Mouse (Mus musculus) embryonic facial prominence, embryonic 12.5 days (tissue): ENCODE measurements around the gene S100a8. TPM values are rescaled to one million over a fixed set of nuclear protein-coding genes. Genes with fewer than 3 reads are reported as not detected.

Experiments
- ATAC-seq: fragments of 200-750 bp; cut with Nextera tagmentation; 2 replicates; pipeline ENCODE4 v1.8.0; 2017; ENCODE audit not compliant: insufficient number of reproducible peaks, insufficient read depth, low FRiP score, low TSS enrichment
- H3K27ac ChIP-seq: fragments of 300-500 bp; sonication (generic); 2 replicates; pipeline ENCODE4 v1.5.1; 2016; ENCODE audit warnings: mild to moderate bottlenecking
- H3K27me3 ChIP-seq: fragments of 300-500 bp; sonication (generic); 2 replicates; pipeline ENCODE4 v1.6.1; 2016; ENCODE audit warnings: mild to moderate bottlenecking, moderate library complexity
- H3K36me3 ChIP-seq: fragments of 300-500 bp; sonication (generic); 2 replicates; pipeline ENCODE4 v1.6.1; 2016; ENCODE audit warnings: mild to moderate bottlenecking
- H3K4me1 ChIP-seq: fragments of 300-500 bp; sonication (generic); 2 replicates; pipeline ENCODE4 v1.6.1; 2016
- H3K4me2 ChIP-seq: fragments of 300-500 bp; sonication (generic); replicated peaks from 2 replicates; pipeline ENCODE4 v1.6.1; 2016; ENCODE audit warnings: mild to moderate bottlenecking, moderate library complexity
- H3K4me3 ChIP-seq: fragments of 300-500 bp; sonication (generic); 2 replicates; pipeline ENCODE4 v1.5.1; 2016; ENCODE audit warnings: mild to moderate bottlenecking
- H3K9ac ChIP-seq: fragments of 300-500 bp; sonication (generic); 2 replicates; pipeline ENCODE4 v1.6.1; 2016; ENCODE audit warnings: mild to moderate bottlenecking, moderate library complexity
- H3K9me3 ChIP-seq: fragments of 300-500 bp; sonication (generic); 2 replicates; pipeline ENCODE4 v1.6.1; 2016; ENCODE audit warnings: mild to moderate bottlenecking, moderate library complexity
- WGBS: fragments of 180-500 bp; shearing (Covaris S2); methylation state at CpG from one replicate; pipeline ENCODE4 v1.1.7; 2016; 5-methylcytosine and 5-hydroxymethylcytosine counted together
- polyA plus RNA-seq: library from polyadenylated mRNA; unstranded; fragments of >200 nt; fragmentation: Nextera tagmentation; extraction: Ambion mirVana; gene quantifications from 2 replicates; pipeline ENCODE4 v1.2.1, GENCODE M21; 2016

Gene S100a8
- polyA plus RNA-seq, 1 experiment from 2014 or later: 18.3 TPM

DNA sequence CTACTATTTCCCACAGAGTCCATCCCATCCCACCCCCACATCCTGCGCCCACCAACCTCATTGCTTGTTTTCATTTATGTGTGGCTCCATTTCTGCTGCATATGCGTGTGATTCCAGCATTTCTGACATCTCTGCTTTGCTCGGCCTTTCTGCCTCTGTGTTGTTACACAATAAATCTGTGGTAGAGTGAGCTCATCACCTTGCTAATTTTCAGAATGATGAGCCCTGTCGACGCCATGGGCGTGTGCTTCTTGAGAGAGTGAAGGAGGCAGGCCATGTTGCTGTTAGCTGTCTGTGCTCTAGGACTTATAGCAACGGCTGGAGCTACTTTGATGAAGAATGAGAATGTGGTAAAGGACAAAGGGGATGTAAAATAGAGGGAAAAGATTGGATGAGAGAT, 27.8 kb upstream of the S100a8 start:
- H3K36me3 ChIP-seq: no peaks in the 10 kb centered on the region
- no peak overlapping the region for H3K9ac ChIP-seq
- no peak overlapping the region for H3K4me2 ChIP-seq
- no peaks in the 10 kb centered on the region for H3K4me1 ChIP-seq
- 82% methylated on average over 7 of the region's 7 CpGs for WGBS
- no peak overlapping the region for H3K4me3 ChIP-seq
- no peak overlapping the region for H3K27ac ChIP-seq
- no peaks in the 10 kb centered on the region for H3K9me3 ChIP-seq
- no peaks in the 10 kb centered on the region for H3K27me3 ChIP-seq
- ATAC-seq: no peak

GRCm38 (mm10) chr3:90644220-90644619, 24.6 kb upstream of the S100a8 start:
- H3K27me3 ChIP-seq: no peaks in the 10 kb centered on the region
- WGBS: 47% methylated on average over 3 of the region's 3 CpGs
- no peaks in the 10 kb centered on the region for H3K4me1 ChIP-seq
- H3K36me3 ChIP-seq: no peaks in the 10 kb centered on the region
- H3K27ac ChIP-seq: no peak overlapping the region
- H3K9me3 ChIP-seq: no peaks in the 10 kb centered on the region
- H3K4me2 ChIP-seq: no peak overlapping the region
- ATAC-seq: no peak
- no peak overlapping the region for H3K4me3 ChIP-seq
- H3K9ac ChIP-seq: no peak overlapping the region

DNA sequence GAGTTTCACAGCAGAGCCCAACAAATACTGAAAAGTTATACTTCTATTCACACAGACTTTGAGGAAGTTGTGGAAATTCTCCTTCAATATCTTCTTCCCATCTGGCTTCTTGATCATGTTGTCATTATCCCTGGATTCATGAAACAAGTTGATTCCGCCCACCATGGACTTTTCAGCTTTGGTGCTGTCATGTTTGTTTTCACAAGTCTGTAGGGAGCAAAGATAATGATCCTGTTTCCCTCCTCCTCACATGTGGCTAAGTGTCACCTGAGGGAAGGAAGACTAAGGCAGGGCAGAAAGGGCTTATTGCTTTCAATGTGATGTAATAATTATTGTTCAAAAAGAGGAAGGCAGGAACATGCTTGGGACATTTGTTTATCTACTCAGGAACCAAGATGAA, 21.5 kb upstream of the S100a8 start:
- 74% methylated on average over 1 of the region's 1 CpGs for WGBS
- no peak overlapping the region for H3K4me2 ChIP-seq
- no peak for ATAC-seq

DNA sequence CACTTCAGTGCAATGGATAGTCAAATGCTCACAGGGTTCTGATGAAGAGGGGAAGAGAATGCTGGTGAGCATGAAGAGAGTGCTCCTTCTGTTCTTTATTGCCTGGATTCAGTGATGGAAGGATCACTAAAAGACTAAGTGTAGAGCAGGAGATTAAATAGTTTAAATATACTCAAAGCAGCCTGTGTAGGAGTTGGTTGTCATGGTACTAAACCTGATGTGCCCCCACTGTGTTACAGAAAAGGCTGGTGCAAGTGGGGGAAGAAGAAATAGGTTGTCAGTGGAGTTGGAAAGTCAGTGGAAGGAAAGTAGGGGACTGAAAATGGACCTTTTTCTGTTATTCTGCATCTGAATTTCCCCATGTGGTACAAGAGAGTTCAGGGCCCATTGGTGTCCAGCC, 19.8 kb upstream of the S100a8 start:
- Histone ChIP-seq H3K27me3 (no peaks in the 10 kb centered on the region), H3K4me1 (no peaks in the 10 kb centered on the region), H3K4me3 (no peak overlapping the region), H3K9ac (no peak overlapping the region), H3K9me3 (no peaks in the 10 kb centered on the region), H3K4me2 (no peak overlapping the region), H3K36me3 (no peaks in the 10 kb centered on the region), H3K27ac (no peak overlapping the region)
- ATAC-seq: no peak

More for the DNA sequence above, 21.5 kb upstream of the S100a8 start:
- Histone ChIP-seq H3K36me3 (no peaks in the 10 kb centered on the region), H3K27me3 (no peaks in the 10 kb centered on the region), H3K9ac (no peak overlapping the region), H3K4me3 (no peak overlapping the region), H3K9me3 (no peaks in the 10 kb centered on the region), H3K27ac (no peak overlapping the region), H3K4me1 (no peaks in the 10 kb centered on the region)

DNA sequence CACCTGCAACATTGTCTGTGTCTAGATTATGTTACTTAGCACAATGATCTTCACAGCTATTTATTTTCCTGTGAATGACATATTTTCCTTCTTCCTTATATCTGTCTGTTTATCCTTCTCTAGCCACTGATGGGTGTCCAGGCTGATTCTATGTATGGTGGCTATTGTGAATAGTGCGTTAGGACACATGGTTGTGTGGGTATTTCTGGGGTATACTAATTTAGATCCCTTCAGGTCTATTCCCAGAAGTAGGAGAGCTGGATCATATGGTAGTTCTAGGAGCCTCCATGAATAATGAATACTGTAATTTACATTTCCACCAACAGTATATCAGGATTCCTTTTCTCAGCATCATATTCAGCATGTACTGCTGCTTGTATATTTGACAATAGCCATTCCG, 18.9 kb upstream of the S100a8 start:
- ATAC-seq: no peak
- Histone ChIP-seq H3K36me3 (no peaks in the 10 kb centered on the region), H3K9me3 (no peaks in the 10 kb centered on the region), H3K4me3 (no peak overlapping the region), H3K27ac (no peak overlapping the region), H3K27me3 (no peaks in the 10 kb centered on the region), H3K4me2 (no peak overlapping the region), H3K4me1 (no peaks in the 10 kb centered on the region), H3K9ac (no peak overlapping the region)
- 88% methylated on average over 2 of the region's 2 CpGs for WGBS

DNA sequence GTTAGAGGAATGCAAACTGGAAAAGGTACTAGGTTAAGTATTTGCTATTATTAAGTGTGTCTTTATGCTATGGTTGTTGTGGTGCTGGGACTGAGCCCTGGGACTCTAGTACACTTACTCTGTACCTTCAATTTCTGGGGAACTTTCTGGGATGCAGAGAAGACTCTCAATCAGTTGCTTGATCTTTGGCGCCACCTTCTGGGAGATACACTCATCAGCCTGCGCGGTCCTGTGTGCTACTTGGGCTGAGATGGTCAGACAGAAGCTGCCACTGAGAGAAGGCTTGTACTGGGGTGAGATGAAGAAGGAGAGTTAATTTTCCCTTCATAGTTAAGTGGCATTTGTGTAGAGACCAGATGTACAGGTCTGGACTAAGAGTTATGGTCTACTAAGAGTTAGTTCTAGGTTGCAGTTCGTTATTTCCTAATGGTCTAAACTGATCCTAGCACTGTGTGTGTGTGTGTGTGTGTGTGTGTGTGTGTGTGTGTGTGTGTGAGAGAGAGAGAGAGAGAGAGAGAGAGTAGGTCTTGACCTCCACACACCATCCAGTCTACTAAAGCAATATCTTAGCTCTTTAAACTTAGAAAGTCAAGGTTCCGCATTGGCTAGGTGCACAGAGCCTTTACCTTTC, 15.8 kb upstream of the S100a8 start:
- H3K9ac ChIP-seq: no peak overlapping the region
- no peak overlapping the region for H3K4me3 ChIP-seq
- no peak overlapping the region for H3K27ac ChIP-seq
- H3K4me2 ChIP-seq: no peak overlapping the region
- H3K36me3 ChIP-seq: no peaks in the 10 kb centered on the region
- WGBS: 38% methylated on average over 5 of the region's 5 CpGs
- no peak for ATAC-seq
- no peaks in the 10 kb centered on the region; the same call in 1 of the 2 replicates for H3K27me3 ChIP-seq
- H3K4me1 ChIP-seq: no peaks in the 10 kb centered on the region
- no peaks in the 10 kb centered on the region for H3K9me3 ChIP-seq

DNA sequence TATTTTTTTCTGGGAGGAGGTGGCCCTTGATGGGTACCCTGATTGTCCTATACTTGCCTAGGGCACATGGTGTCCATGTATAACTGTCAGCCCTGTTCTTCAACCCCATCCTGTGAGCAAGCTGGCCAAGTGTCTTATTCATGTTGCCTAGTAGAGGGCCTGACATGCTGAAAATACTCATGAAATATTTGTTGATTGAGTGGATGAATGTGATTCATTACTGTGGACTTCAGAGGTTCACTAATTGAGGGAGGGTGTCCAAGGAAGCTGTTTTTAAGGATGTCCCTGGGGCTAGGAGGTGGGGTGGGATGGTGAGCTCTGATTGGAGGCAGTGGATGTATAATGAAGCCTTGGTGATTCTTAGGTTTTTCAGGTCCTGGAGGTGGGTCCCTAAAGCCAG, 15.1 kb upstream of the S100a8 start, which contains the start of gene S100a7a:
Gene S100a7a, plus strand, starts transcription at position 301 of the 400 bp plus-strand sequence.
- no peaks in the 10 kb centered on the region for H3K36me3 ChIP-seq
- ATAC-seq: 0 out of 2 replicates have a peak, but pooled peaks have one; percentile 56

DNA sequence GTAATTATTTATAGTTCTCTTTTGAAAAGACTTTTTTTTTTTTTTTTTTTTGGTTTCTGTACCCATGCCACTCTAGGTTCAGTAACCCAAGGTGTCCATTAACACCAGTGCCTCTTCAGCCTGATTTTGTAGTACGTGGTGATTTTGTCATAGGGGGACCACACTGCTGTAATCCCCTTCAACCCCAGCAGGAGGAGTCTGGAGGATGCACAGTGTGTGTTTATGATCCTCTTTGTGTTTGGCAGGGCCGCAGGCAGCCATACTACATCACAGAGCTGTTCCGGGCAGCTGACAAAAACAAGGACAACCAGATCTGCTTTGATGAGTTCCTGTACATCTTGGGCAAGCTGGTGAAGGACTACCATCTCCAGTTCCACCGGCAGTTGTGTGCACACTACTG, 11.4 kb upstream of the S100a8 start:
- Histone ChIP-seq H3K4me1 (no peaks in the 10 kb centered on the region), H3K27ac (no peak overlapping the region), H3K9me3 (no peaks in the 10 kb centered on the region), H3K9ac (no peak overlapping the region), H3K36me3 (no peaks in the 10 kb centered on the region), H3K4me2 (no peak overlapping the region), H3K4me3 (no peak overlapping the region), H3K27me3 (no peaks in the 10 kb centered on the region; the same call in 1 of the 2 replicates)
- 73% methylated on average over 4 of the region's 4 CpGs for WGBS
- no peak for ATAC-seq

More for the DNA sequence above, 15.1 kb upstream of the S100a8 start, which contains the start of gene S100a7a:
- no peak within 1 kb of the TSS for H3K27ac ChIP-seq
- no peaks in the 10 kb centered on the region for H3K4me1 ChIP-seq
- no peaks in the 10 kb centered on the region for H3K9me3 ChIP-seq
- H3K4me3 ChIP-seq: no peak within 1 kb of the TSS
- no peaks in the 10 kb centered on the region; the same call in 1 of the 2 replicates for H3K27me3 ChIP-seq
- H3K4me2 ChIP-seq: no peak within 1 kb of the TSS
- H3K9ac ChIP-seq: no peak within 1 kb of the TSS

DNA sequence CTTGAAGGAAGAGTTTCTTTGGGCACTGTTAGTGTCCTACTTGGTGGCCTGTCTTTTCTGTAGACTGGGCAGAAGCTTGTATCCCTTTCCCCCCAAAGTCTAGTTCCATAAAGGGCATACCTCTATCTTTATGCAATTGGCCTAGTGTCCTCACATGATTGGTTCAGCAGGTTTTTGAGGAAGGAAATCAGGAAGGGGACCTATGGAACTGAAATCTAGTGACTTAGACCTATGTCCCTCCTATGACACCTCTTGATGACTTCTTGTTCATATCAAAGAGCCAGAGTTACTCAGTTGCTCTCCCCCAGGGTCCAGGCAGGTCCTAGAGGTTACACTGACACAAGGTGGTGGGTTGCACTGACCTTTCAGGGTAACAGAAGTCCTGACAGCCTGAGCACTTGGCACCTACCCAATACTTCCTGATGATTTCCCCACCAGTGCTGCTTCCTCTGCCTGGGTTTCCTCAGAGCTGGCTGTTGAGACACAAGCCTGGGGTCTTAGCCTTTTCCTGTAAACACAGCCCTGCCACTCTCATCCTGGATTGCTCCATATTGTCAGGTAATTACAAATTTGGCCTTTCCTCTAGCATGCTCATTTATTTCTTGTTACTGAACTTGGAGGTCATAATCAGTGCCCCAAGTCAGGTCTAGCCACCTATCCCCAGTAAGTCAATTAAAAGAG, 9.3 kb upstream of the S100a8 start:
- H3K4me2 ChIP-seq: no peak overlapping the region
- no peaks in the 10 kb centered on the region for H3K36me3 ChIP-seq
- H3K9me3 ChIP-seq: no peaks in the 10 kb centered on the region
- H3K4me1 ChIP-seq: no peaks in the 10 kb centered on the region
- H3K27me3 ChIP-seq: no peaks in the 10 kb centered on the region; the same call in 1 of the 2 replicates
- H3K27ac ChIP-seq: no peak overlapping the region
- no peak for ATAC-seq
- H3K9ac ChIP-seq: no peak overlapping the region
- no peak overlapping the region for H3K4me3 ChIP-seq

DNA sequence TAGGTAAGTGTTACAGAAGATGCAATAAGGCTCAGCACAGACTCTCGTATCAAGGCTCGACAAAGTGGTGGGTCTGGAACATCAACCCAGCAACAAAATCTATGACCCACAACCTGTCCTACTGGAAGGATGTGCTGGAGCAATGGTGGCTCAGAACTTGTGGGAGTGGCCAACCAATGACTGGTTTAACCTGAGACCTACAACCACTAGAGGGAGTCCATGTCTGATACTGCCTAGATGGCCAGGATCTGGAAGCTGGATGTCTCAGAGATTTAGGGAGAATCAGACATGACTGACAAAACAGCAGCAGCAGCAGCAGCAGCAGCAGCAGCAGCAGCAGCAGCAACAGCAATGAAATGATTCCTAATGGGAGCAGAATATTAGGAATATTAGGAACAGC, 4.6 kb upstream of the S100a8 start:
- WGBS: 83% methylated on average over 2 of the region's 2 CpGs
- Histone ChIP-seq H3K4me3 (no peak overlapping the region), H3K9ac (no peak overlapping the region), H3K9me3 (no peaks in the 10 kb centered on the region), H3K36me3 (no peaks in the 10 kb centered on the region), H3K4me1 (no peaks in the 10 kb centered on the region), H3K4me2 (no peak overlapping the region), H3K27me3 (no peaks in the 10 kb centered on the region), H3K27ac (no peak overlapping the region)
- no peak for ATAC-seq

DNA sequence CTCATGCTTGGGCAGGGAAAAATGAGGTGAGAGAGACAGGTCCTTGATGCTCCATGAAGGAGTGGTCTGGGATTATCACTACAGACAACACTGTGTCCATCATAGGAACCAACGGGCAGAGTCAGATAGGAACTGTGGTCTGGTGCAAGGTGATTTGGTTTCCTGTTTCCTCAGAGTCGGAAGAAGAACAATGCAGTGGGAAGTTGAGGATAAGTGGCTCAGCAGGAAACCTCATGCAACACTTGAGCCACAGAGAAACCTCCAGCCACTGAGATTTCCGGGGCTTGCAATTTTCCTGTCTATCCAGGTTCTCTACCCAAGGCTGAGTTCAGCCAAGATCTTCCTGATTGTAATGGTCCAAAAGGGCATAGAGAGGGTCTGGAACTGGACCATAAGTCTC, 9.9 kb downstream of the S100a8 start:
- H3K9me3 ChIP-seq: no peaks in the 10 kb centered on the region
- no peak overlapping the region for H3K27ac ChIP-seq
- no peak overlapping the region for H3K4me2 ChIP-seq
- no peaks in the 10 kb centered on the region for H3K4me1 ChIP-seq
- no peak for ATAC-seq
- no peaks in the 10 kb centered on the region for H3K27me3 ChIP-seq
- H3K4me3 ChIP-seq: no peak overlapping the region
- H3K36me3 ChIP-seq: no peaks in the 10 kb centered on the region
- no peak overlapping the region for H3K9ac ChIP-seq
- 53% methylated on average over 3 of the region's 3 CpGs for WGBS

DNA sequence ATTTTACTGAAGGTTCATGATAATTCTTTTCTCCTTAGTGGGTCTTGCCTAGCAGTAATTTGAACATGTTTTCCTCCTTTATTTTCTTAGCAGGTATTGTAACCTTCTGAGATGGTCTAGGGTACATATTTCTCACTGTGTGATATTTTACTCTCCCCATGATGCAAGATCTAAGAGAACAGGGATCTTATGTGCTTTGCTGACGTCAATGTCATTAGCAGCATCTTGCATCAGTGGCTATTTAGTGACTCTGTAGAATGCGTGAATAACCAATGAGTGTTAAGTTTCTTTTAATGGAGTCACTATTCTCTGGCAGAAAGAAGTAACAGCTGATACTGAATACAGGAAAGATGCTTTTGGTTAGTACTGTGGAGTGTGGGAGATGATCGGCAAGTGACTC, 15.2 kb downstream of the S100a8 start:
- no peak overlapping the region for H3K27ac ChIP-seq

More for the DNA sequence above, 15.2 kb downstream of the S100a8 start:
- H3K27me3 ChIP-seq: no peaks in the 10 kb centered on the region
- ATAC-seq: no peak
- no peaks in the 10 kb centered on the region for H3K9me3 ChIP-seq
- H3K4me3 ChIP-seq: no peak overlapping the region
- no peaks in the 10 kb centered on the region for H3K36me3 ChIP-seq
- 93% methylated on average over 3 of the region's 3 CpGs for WGBS
- H3K9ac ChIP-seq: no peak overlapping the region
- H3K4me2 ChIP-seq: no peak overlapping the region
- H3K4me1 ChIP-seq: no peaks in the 10 kb centered on the region
